Mouse (Mus musculus) left cerebral cortex, adult 2 months (tissue): ENCODE data around the gene Cyp4a32. TPM values are rescaled to one million over a fixed set of nuclear protein-coding genes. Genes with fewer than 3 reads are reported as not detected.
"Not testable (repeated sequence)": the region's sequence is repeated elsewhere in the genome, so short reads cannot be mapped to it uniquely, and the experiment has no call there.

Experiments
- DNase-seq, 2 experiments: peaks; one replicate each; pipeline ENCODE4 v3.0.0; 2021 to 2022; ENCODE audit warnings: low spot score in 2 of 2, mixed read lengths in 1 of 2; ENCODE audit errors: extremely low spot score in 1 of 2
- H3K27ac ChIP-seq: fragments of 200-600 bp; 2 replicates; pipeline ENCODE4 v1.8.1; 2022
- H3K4me3 ChIP-seq: fragments of 200-600 bp; 2 replicates; pipeline ENCODE4 v1.8.1; 2022
- CTCF ChIP-seq: fragments of 200-600 bp; IDR thresholded peaks from 2 replicates; pipeline ENCODE4 v1.8.1; 2022; ENCODE audit warnings: antibody characterized with exemption, mild to moderate bottlenecking, moderate library complexity
- intact Hi-C: fragments of 180-260 bp; cut with DNase I; formaldehyde crosslinking; loops from one replicate; pipeline ENCODE4 v1.15.1; 2025
- long read RNA-seq, 2 experiments: library from polyadenylated mRNA; stranded (forward); transcript quantifications; one replicate each; pipeline ENCODE4 v2.0.0; 2021; ENCODE audit warnings: borderline mapping rate in 2 of 2
- total RNA-seq, 2 experiments: library from RNA; stranded (reverse); gene quantifications; 2 replicates each; pipeline ENCODE4 v1.2.3; 2021

The Cyp4a32 gene
- not detected for total RNA-seq
- long read RNA-seq, experiment 1: 0 reads
- long read RNA-seq, experiment 2: 0 reads

DNA sequence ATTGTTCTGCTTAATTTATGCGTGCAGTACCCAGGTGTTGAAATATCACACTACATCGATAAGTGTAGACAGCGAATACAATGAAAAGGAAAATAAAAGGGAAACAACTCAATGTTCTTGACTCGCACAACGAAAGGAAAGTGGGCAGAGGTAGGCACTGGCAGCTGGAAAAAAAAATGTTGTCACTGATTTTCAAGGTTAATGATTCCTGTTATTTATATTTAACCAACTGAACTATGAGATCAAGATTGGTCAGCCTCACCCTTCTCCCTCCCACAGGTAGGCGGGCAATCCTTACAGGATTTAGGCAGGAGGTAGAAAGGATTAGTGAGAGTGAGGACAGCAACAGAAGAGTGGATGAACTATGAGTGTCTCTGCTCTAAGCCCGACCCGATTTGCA lies at the start of gene Cyp4a32:
TSS of gene Cyp4a32 (plus strand) at position 359 of the 400 bp plus-strand sequence.
- H3K27ac ChIP-seq, intact Hi-C loops, H3K4me3 ChIP-seq, DNase-seq: not testable (repeated sequence)

DNA sequence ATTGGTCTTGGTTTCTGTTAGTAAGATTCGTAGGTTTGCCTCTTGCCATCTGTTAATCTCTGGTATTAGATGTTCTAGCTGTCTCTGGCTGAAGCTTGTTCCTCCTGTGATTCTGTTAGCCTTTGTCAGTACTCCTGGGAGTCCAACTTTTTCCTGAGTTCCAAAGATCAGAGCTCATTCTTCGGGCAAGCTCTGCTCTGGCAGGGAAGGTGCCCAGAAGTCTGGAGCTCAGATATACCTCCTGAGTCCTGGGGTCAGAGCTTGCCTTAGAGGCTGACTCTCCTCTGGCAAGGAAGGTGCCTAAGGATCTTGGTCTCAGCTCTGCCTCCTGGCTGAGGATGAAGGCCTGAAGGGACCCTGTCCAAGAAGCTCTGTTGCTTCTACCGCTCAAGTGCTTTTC lies 48.0 kb upstream of the Cyp4a32 start:
- intact Hi-C loops: no loop called here
- DNase-seq: no peak
- TF ChIP-seq CTCF: no peak
- H3K4me3 ChIP-seq: no peak overlapping the region
- no peak overlapping the region for H3K27ac ChIP-seq

DNA sequence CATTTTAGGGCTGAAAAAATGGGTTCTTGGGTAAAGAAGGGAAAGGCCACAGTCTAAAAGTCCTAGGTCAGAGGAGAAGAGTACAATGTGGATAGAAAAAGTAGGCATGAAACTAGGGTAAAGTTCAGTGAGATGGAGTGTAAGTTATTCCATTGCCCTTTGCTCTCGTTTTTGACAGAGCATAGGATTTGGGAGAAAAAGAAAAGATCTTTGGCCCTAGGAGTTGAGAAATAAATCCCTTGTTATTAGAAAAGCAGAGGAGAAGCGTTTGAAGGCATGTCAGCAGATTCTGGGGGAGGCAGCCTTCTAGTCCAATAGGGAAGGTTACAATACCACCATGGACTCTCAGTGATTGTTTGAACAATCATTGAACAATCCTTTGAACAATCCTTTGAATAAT lies 45.3 kb upstream of the Cyp4a32 start:
- no peak for TF ChIP-seq CTCF
- no peak overlapping the region for H3K27ac ChIP-seq
- H3K4me3 ChIP-seq: no peak overlapping the region
- no peak for DNase-seq
- intact Hi-C loops: no loop called here

DNA sequence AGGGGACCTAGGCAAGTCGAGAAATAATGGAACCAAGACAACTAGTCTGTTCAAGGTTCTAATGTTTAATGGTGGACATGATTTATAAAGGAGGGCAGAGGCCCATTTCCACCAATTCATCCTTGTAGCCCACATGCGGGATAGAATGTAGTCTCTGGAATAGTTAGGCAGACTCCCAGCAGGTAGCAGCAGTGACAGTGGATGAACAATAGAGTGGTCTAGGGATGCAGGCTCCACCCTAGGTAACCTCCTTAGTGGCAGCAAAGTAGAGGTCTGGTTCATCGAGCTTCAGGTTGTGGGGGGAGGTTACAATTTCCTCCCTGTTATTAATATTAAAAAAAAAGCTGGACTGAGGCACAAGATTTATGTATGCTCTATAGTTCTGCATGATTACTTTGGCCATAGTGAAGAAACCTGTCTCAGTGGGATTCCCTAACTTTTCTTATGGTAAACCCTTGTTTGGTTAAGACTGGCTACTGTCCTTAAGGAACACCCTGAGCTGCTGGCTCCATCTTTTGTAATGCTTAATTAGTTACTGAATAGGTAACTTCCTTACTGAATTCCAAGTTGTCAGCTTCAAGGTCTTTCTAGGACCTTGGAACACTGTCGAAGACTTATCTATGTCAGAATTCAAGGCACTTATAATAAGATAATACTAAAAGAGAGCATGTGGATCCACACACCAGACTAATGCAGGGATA lies 42.8 kb upstream of the Cyp4a32 start:
- intact Hi-C loops: no loop called here
- Histone ChIP-seq H3K27ac (no peak overlapping the region), H3K4me3 (no peak overlapping the region)
- DNase-seq: no peak
- no peak for TF ChIP-seq CTCF

DNA sequence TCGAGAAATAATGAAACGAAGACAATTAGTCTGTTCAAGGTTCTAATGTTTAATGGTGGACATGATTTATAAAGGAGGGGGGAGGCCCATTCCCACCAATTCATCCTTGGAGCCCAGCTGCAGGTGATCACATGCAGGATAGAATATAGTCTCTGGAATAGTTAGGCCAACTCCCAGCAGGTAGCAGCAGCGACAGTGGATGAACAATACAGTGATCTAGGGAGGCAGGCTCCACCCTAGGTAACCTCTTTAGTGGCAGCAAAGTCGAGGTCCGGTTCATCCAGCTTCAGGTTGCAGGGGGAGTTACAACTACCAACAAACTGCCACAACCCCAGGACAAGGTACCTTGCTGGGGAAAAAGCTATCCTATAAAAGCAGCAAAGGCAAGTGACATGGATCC lies 39.5 kb upstream of the Cyp4a32 start:
- DNase-seq, intact Hi-C loops: not testable (repeated sequence)

DNA sequence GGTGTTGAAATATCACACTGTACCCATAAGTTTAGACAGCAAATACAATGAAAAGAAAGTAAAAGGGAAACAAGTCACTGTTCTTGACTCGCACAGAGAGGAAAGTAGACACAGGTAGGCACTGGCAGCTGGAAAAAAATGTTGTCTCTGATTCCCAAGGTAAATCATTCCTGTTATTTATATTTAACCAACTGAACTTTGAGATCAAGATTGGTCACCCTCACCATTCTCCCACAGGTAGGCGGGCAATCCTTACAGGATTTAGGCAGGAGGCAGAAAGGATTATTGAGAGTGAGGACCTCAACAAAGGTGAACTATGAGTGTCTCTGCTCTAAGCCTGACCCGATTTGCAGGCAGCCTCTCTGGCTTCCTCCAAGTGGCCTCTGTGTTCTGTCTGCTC lies 37.4 kb upstream of the Cyp4a32 start, which contains the start of gene Cyp4a31:
TSS of gene Cyp4a31 (plus strand) at position 249 of the 400 bp plus-strand sequence.
- no peak for DNase-seq
- Histone ChIP-seq H3K4me3 (no peak within 1 kb of the TSS), H3K27ac (no peak within 1 kb of the TSS)
- intact Hi-C loops: no loop called here
- no peak for TF ChIP-seq CTCF

More for the DNA sequence above, 39.5 kb upstream of the Cyp4a32 start:
- H3K27ac ChIP-seq, H3K4me3 ChIP-seq: not testable (repeated sequence)

DNA sequence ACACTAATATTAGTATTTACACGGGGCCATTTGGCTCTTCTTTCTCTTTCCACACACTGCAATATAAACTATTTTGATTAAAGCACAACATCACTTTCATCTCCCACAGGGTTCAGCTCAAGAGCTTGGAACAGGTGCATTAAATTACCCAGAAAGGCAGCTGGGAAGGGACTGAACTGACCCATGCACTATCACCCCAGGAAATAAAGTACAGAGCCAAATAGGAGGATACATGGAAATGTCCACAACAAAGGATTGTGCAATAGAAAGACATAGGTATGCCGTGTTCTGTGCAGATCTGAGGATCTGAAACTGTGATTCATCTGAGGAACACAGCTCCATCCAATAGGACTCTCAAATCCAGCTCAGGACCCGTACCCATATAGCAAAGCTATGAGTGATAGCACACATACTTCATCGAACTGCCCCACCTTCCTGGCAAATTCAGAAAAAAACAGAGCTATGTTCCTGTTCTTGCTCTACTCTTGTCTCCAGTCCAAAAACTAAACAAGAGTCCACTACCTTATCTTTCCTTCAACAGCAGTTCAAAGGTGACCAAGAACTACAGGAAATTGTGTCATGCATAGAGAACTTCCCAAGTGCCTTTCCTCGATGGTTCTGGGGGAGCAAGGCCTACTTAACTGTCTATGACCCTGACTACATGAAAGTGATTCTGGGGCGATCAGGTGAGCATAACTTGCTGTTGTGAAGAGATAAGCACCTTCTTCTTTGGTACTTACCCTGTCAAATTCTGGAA lies 36.1 kb upstream of the Cyp4a32 start:
- H3K4me3 ChIP-seq, H3K27ac ChIP-seq, DNase-seq, intact Hi-C loops: not testable (repeated sequence)

DNA sequence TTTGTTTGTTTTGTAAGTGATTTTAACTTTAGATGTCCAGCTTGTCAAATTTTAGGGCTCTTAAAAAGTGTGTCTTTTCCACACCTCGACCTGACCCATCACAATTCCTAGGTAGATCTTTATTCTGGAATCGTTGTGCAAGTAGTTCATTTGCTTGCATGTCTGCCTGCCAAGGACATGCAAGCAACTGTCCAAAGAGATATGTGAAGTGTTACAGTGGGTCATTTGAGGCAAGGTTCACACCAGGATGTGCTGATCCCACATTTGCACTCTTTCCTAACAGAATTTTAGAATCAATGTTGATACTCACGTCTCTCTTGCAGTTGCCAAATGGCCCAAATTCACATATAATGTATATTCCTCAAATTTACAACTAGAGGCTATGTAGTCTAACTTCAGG lies 25.5 kb upstream of the Cyp4a32 start:
- no peak for TF ChIP-seq CTCF

DNA sequence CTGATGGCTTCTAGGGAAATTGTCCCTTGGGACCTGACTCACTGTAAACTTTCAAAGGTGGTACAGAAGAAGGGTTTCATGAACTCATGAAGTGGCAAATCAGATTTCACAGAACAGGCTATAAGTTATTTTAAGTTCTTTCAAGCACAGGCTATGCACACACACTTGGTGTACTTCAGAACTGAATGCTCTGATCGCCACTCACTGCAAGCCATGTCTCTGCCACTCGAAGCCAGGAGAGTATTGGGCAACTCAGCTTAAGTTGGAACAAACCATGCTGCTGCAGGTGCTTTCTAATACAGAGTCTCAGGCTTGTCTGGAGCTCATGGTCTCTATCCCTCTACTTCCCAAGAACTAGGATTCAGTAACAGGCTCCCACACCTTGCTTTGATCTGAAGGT lies 25.0 kb upstream of the Cyp4a32 start:
- no peak for DNase-seq
- intact Hi-C loops: loop anchor here (5.0 kb wide), 1 partner anchor 43 kb away; no protein-coding TSS in a partner anchor
- no peak for TF ChIP-seq CTCF
- Histone ChIP-seq H3K27ac (no peak overlapping the region), H3K4me3 (no peak overlapping the region)

More for the DNA sequence above, 25.5 kb upstream of the Cyp4a32 start:
- Histone ChIP-seq H3K27ac (no peak overlapping the region), H3K4me3 (no peak overlapping the region)
- no peak for DNase-seq
- intact Hi-C loops: loop anchor here (5.0 kb wide), 1 partner anchor 43 kb away; no protein-coding TSS in a partner anchor

DNA sequence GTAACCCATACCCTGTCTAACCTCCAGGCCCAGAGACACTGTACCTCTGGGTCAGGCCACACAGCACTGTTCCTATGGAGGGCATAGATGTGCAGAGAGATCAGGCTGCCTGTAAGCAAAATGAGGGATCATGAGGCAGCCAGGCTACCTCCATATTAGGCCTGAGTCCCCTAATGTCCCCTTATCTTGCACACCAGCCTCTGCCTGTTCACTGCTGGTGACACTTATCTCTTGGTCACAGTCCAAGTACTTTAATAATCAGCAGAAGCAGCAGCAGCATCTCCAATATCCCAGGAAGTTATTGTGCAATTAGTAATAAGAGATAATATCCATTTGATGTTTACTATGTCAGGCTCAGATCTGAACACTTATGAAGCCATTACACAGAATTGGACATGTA lies 17.7 kb upstream of the Cyp4a32 start:
- H3K27ac ChIP-seq: no peak overlapping the region
- intact Hi-C loops: no loop called here
- no peak overlapping the region for H3K4me3 ChIP-seq
- no peak for DNase-seq
- no peak for TF ChIP-seq CTCF

DNA sequence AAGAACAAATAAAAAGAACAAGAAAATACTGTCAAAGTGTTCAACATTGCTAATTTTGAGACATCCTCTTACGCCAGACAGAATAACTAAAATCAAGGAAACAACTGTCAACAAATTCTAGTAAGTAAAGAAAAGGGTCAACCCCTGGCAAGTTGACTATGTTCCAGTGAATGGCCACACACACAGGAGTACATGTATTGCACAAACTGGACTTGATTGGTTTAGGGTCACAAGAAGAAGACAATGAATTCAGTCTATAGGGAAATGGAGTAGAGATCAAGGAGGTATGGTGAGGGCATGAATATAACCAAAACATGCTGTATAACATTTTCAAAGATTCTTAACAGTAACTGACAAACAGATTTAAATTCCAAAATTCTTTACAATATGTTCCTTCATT lies 4.4 kb upstream of the Cyp4a32 start:
- no peak for DNase-seq
- Histone ChIP-seq H3K27ac (no peak overlapping the region), H3K4me3 (no peak overlapping the region)
- intact Hi-C loops: no loop called here
- no peak for TF ChIP-seq CTCF

DNA sequence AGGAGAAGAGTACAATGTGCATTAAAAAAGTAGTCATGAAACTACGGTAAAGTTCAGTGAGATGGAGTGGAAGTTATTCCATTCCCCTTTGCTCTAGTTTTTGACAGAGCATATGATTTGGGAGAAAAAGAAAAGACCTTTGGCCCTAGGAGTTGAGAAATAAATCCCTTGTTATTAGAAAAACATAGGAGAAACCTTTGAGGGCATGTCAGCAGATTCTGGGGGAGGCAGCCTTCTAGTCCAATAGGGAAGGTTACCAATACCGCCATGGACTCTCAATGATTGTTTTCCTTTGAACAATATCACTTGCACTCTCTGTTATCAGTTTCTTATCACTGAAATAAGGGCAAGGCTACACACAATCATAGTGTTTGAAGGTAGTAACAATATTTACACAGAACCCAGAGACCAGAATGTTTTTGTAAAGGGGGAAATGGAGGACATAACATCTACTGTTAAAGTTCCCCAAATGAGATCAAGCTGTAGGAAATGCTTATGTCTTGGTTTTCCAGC lies 3.9 kb upstream of the Cyp4a32 start:
- no peak for DNase-seq
- no peak for TF ChIP-seq CTCF
- no peak overlapping the region for H3K4me3 ChIP-seq
- intact Hi-C loops: no loop called here
- H3K27ac ChIP-seq: no peak overlapping the region
